Mouse (Mus musculus) MN1 (cell line): ENCODE data around the gene Fam149b.
"Not testable (repeated sequence)": the region's sequence is repeated elsewhere in the genome, so short reads cannot be mapped to it uniquely, and the experiment has no call there.

Experiments used
- DNase-seq: peaks from one replicate; pipeline ENCODE4 v3.0.0-alpha.2; 2016; ENCODE audit warnings: low spot score

Fam149b gene

DNA sequence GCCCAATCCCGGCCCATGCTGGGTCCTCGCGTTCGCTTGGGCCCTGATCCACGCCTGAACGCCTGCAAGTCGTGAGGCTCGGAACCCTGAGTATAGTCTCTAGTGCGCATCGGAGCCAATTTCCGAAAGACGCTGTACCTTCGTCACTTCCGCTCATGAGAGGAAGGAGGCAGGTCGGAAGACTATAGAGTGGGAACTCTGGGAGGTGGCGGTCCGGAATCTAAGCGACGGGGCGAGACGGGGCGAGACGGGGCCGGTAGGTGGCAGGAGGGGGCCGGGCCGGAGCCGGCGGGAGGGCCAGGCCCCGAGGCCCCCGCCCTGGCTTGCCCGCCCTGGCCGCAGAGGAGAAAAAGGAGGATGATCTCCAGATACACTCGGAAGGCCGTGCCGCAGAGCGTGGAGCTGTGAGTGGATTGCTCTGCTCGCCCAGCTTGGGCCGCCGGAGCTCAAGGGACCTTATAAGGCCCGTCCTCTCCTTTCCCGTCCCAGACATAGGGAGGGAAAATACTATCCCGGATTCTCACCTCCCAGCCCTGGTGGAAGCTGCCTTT, at the start of gene Fam149b, which contains the start of gene Ecd:
Gene Fam149b, plus strand, starts transcription at position 172 of the 551 bp plus-strand sequence.
Gene Ecd, minus strand, starts transcription at position 131 of the 551 bp plus-strand sequence.
- peak; percentile 97 for DNase-seq

DNA sequence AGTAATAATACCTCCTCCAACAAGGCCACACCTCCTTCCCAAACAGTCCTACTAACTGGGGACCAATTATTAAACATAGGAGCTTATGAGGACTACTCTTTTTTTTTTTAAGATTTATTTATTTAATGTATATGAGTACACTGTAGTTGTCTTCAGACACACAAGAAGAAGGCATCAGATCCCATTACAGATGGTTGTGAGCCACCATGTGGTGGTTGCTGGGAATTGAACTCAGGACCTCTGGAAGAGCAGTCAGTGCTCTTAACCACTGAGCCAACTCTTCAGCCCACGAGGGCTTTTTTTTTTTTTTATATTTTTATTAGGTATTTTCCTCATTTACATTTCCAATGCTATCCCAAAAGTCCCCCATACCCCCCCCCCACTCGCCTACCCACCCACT, 42.9 kb upstream of the Fam149b start:
- not testable (repeated sequence) for DNase-seq

DNA sequence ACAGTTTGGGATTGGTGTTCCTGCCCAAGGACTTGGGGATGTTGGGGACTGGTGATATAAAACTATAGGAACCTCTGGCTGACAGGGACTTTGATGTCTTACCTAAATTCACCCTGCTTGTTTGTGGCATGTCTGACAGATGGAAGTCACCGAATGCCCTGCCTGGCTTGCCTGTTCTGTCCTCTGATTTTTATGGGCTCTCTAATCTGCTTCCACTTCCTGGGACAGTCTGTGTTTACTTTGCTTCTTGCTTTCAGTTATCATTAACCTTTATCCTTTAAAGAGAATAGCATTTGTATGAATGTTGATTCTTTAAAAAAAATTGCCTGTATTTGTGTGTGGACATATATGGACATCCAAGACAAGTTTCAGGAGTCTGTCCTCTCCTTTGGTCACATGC, 32.8 kb upstream of the Fam149b start:
- no peak for DNase-seq

- DNase-seq = no peak
Observed at GRCm38 (mm10) chr14:20319420-20319819, 28.5 kb upstream of the Fam149b start.

- no peak for DNase-seq
Observed at GRCm38 (mm10) chr14:20324196-20324595, 23.8 kb upstream of the Fam149b start.

DNA sequence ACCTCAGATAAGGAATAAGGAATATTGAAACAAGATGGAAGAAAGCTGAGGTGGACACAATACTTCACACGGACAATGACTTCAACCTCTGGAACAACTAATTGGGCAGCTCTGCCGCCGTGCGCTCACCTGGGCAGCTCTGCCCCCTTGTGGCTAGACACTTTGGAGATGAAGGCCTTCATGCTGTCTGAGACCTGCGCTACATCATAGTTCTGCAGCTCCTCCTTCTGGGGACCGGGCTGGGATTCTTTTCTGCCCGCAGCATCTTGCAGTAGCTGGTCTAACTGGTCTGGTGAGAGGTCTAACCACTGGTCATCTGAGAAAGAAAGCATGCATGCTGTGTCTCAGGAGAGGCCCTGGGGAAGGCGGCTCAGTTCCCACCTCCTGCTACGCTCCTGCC, 19.5 kb upstream of the Fam149b start:
- no peak for DNase-seq

- DNase-seq = no peak
Observed at GRCm38 (mm10) chr14:20331316-20331715, 16.6 kb upstream of the Fam149b start.

GRCm38 (mm10) chr14:20339415-20339814, 8.5 kb upstream of the Fam149b start:
- no peak for DNase-seq

DNA sequence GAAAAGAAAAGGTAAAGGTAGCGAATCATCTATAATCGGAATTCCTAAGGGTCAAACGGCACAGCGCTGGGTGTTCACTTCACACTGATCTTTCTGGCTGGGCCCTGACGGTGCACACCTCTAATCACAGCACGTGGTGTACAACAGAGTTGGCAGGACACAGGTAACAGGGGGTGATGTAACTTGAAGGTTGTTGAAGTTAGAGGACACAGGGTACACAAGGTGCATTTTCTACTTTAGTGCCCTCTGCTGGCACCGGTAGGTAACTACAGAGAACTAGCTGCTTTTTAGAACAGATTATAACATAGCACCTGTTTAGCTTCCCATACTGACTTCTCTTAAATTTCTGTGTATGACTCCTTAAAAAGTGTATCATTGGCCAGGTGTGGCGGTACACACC, 7.8 kb upstream of the Fam149b start:
- no peak for DNase-seq

DNA sequence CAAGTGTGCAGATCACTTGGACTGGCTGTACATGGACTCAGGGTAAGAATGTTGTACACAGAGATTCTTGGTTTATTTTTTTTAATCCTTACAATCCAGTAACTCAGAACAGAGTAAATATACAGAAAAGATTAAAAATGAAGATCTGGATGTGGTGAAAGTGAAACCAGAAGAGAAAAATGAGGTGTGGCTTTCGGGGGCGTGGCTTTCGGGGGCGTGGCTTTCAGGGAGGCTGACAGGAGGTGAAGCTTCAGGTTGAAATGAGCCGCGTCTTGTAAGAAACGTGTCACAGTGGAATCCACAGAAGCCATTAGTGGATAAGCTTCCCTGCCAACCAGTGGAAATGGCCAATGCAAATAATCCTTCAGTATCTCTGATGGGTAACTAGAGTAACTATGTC, 7.1 kb upstream of the Fam149b start:
- no peak for DNase-seq

- peak; percentile 39 for DNase-seq
Observed at GRCm38 (mm10) chr14:20345885-20346284, 2.1 kb upstream of the Fam149b start.

DNA sequence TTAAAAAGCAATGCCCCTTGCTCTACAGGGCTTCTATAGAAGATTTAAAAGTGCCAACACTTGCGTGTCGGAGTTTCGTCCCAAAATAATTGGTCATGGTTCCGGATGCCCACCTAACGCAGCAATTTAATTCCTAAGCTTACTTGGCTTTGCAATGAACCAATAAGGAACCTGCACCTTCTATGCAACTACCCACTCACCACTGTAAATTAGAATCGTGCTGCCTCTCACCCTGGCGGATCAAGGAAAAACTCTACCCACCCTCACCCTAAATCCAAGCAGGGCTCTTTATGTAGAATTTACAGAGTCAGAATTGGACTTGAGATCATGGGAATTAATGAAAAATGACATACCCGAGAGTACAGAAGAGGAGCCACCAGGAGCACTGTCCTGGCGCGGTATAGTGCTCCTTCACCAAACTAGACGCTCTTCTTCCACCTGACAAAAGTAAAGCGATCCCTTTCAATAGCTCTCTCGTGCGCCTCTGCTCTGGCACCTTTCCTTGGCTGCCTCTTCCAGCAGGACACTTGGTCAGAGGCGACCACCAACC, 446 bp upstream of the Fam149b start:
- DNase-seq = no peak

GRCm38 (mm10) chr14:20363230-20363629, 15.3 kb downstream of the Fam149b start:
- no peak for DNase-seq

- DNase-seq = no peak
Observed at GRCm38 (mm10) chr14:20368271-20368670, 20.3 kb downstream of the Fam149b start.

- no peak for DNase-seq
Observed at GRCm38 (mm10) chr14:20370798-20371197, 22.8 kb downstream of the Fam149b start.

DNA sequence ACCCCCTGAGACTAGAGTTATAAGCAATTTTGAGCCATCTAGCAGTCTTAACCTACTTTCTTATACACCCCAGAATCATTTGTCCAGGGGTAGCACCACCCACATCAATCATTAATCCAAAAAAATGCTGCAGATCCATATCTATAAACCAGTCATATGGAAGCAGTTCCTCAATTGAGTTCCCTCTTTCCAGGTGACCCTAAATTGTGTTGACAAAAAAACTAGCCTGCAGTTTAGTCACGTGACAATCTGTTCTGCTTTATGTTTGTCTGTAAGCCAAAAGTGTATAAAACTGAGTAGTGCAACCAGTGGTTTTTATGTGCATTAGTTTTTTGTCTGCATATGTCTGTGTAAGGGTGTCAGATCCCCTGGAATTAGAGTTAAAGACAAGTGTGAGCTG, 23.9 kb downstream of the Fam149b start:
- no peak for DNase-seq

DNA sequence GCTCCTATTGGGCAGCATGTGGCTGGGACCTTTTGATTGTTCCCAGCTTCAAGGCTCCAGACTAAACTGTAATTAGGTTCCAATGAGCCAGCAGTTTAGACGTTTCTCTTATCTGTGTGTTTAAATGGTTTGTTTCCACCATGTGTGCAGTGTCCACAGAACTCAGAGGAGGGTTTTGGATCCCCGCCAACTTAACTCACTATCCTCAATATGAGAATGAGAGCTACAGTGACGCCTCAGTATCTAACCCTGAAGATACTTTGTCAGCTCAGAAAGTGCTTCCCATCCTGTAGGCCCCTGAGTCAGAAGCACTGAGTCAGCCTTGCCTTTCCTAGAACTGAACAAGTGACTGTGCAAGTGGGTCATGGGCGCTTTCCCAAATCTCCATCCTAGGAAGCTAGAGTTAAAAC, 29.2 kb downstream of the Fam149b start:
- peak; percentile 65 for DNase-seq

DNA sequence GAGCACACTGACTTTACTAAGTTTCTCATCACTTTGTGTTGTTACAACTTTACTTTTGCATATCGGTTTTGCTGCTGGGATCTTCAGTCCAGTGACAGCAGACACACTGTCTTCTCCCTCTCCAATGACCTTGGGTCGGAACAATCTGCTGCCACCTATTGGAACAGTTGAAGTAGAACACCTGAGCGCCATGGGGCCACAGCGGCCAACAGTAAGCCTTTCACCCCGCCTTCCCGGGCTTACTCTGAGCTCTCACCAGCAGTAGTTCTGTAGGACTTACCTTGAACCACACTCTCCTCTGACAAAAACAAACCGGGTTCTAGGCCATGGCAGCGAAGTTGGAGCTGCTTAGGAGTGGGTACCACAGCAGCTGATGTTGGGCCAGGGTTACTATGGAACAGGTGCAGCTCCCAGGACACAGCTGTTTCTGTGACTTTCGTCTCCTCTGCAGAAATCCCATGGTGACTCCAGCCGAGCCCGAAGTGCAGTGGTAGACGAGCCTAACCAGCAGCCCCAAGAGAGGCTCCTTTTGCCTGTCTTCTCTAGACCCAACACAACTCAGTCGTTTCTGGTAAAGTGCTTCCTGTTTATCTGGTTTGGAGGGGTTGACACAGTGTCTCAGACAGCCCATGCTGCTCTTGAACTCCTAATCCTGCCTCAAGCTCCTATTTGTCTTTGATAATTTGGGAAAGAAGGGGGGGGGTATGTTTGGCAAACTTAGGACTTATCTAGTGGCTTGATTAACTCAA, 30.5 kb downstream of the Fam149b start:
- DNase-seq = peak; percentile 32

DNA sequence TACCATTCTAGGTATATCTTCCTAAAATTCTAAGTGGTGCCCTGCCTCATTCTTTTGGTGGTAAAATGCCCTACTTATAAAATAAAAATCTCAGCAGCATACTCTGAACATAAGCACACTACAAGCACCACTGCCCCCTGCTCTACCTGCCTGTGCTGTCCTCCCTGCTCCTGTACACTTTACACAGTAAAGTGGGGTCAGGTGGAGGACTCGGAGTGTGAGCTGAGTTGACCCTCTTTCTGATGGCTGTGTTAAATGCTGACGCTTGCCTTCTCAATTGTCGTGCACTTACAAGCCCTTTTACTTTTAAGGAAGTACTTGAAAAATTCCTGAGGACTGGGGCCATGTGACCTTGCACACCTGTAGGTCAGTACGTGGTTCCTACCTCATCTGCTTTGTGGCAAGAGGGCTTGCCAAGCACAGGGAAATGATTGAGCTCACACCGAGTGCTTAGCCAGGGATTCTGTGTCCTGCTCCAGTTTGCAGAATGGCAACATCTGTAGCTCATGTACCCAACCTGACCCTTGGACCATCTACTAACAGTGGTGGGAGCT, 31.2 kb downstream of the Fam149b start:
- no peak for DNase-seq

GRCm38 (mm10) chr14:20379753-20380430, 31.9 kb downstream of the Fam149b start:
- no peak for DNase-seq

DNA sequence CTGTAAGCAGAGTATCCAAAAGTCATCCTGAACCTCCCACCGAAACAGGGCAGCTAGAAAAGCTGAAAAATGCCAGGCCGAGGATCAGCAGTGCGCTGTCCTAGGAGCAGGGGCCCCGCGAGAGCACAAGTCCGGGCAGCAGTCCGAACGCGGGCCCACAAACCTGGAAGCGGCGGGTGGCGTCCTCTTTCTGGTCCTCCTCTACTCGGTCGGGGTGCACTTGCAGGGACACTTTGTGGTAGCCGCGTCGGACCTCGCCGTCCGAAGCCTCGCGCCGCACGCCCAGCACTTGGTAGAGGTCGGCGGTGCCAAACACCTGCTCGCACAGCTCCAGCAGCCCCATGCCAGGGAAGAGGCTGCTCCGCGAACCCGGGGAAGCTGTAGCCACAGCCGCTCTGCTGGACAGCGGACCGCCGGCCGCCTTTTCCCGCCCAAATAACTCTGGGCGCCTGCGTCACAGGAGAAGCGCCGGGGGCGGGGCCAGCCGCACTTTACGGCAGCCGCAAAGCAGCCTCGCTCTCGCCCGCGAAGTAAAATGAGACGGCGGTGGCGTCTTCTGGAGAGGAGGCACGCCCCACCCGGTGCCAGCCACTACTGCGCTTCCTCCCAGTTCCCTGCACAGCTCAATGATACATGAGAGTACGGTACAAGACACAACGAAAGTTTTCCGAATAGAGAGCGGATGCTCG, 40.6 kb downstream of the Fam149b start, which contains the start of gene Dnajc9:
Gene Dnajc9, minus strand, starts transcription at position 470 of the 689 bp plus-strand sequence.
- DNase-seq = peak; percentile 90
